Mouse (Mus musculus) myocyte (in vitro differentiated cells): Measurements from ENCODE around the gene Amn1. TPM values are rescaled to one million over a fixed set of nuclear protein-coding genes. Genes with fewer than 3 reads are reported as not detected.

Experiments used
- H3K27me3 ChIP-seq: one replicate; pipeline ENCODE4 v1.6.1; 2011; ENCODE audit not compliant: control insufficient read depth, insufficient read depth, insufficient read length
- H3K36me3 ChIP-seq: one replicate; pipeline ENCODE4 v1.6.1; 2011; ENCODE audit not compliant: control insufficient read depth, insufficient read depth
- H3K4me2 ChIP-seq: one replicate; pipeline ENCODE4 v1.6.1; 2011; ENCODE audit warnings: low read depth, control low read depth
- H3K4me3 ChIP-seq: one replicate; pipeline ENCODE4 v1.5.1; 2011; ENCODE audit warnings: mild to moderate bottlenecking, control low read depth, moderate library complexity
- H3K79me2 ChIP-seq: one replicate; pipeline ENCODE4 v1.6.1; 2011; ENCODE audit not compliant: control insufficient read depth, insufficient read depth
- H3ac ChIP-seq: one replicate; pipeline ENCODE4 v1.6.1; 2011; ENCODE audit not compliant: control insufficient read depth, insufficient read length
- CEBPB ChIP-seq: IDR thresholded peaks from 2 replicates; pipeline ENCODE4 v1.6.1; 2011; ENCODE audit warnings: mild to moderate bottlenecking, moderate library complexity; ENCODE audit not compliant: poor library complexity, insufficient read depth, severe bottlenecking
- E2F4 ChIP-seq: IDR thresholded peaks from one replicate; pipeline ENCODE4 v1.6.1; 2011; ENCODE audit warnings: mild to moderate bottlenecking, control low read depth, moderate library complexity; ENCODE audit not compliant: insufficient read depth
- MAX ChIP-seq: IDR thresholded peaks from one replicate; pipeline ENCODE4 v1.6.1; 2011; ENCODE audit warnings: low read depth, mild to moderate bottlenecking, control low read depth
- MYOD1 ChIP-seq, 3 experiments: IDR thresholded peaks; one replicate each; pipeline ENCODE4 v1.6.1; 2011; ENCODE audit warnings: control low read depth in 2 of 3, low read depth in 2 of 3, mild to moderate bottlenecking in 2 of 3, moderate library complexity in 1 of 3; ENCODE audit not compliant: insufficient read length in 2 of 3, control insufficient read depth in 1 of 3
- MYOG ChIP-seq, 3 experiments: IDR thresholded peaks; one replicate each; pipeline ENCODE4 v1.6.1; 2011; ENCODE audit warnings: control low read depth in 2 of 3, low read depth in 2 of 3, mild to moderate bottlenecking in 2 of 3; ENCODE audit not compliant: insufficient read length in 2 of 3, control insufficient read depth in 1 of 3, insufficient read depth in 1 of 3
- POLR2A ChIP-seq: IDR thresholded peaks from one replicate; pipeline ENCODE4 v1.6.1; 2011; ENCODE audit warnings: low read depth, mild to moderate bottlenecking, control low read depth, moderate library complexity; ENCODE audit not compliant: insufficient read length
- POLR2AphosphoS2 ChIP-seq: IDR thresholded peaks from one replicate; pipeline ENCODE4 v1.6.1; 2011; ENCODE audit warnings: low read depth, control low read depth; ENCODE audit not compliant: insufficient read length
- REST ChIP-seq: IDR thresholded peaks from one replicate; pipeline ENCODE4 v1.6.1; 2011; ENCODE audit warnings: mild to moderate bottlenecking, control low read depth, moderate library complexity; ENCODE audit not compliant: insufficient read depth, insufficient read length
- SRF ChIP-seq: IDR thresholded peaks from one replicate; pipeline ENCODE4 v1.6.1; 2011; ENCODE audit warnings: low read depth; ENCODE audit not compliant: control insufficient read depth, insufficient read length
- TCF12 ChIP-seq: IDR thresholded peaks from one replicate; pipeline ENCODE4 v1.6.1; 2011; ENCODE audit warnings: mild to moderate bottlenecking, control low read depth; ENCODE audit not compliant: poor library complexity, insufficient read depth, severe bottlenecking
- TCF3 ChIP-seq: IDR thresholded peaks from one replicate; pipeline ENCODE4 v1.6.1; 2011; ENCODE audit warnings: low read depth, control low read depth; ENCODE audit not compliant: insufficient read length
- USF1 ChIP-seq: IDR thresholded peaks from one replicate; pipeline ENCODE4 v1.6.1; 2011; ENCODE audit warnings: low read depth, mild to moderate bottlenecking, control low read depth, moderate library complexity
- polyA plus RNA-seq: library from polyadenylated mRNA; unstranded; fragments of >200 nt; fragmentation: generic; extraction: Trizol; gene quantifications from one replicate; pipeline ENCODE4 v1.2.1, GENCODE M21; 2012; ENCODE audit warnings: missing spikeins

Amn1 gene
- polyA plus RNA-seq, result 23.2 TPM

GRCm38 (mm10) chr6:149188041-149188924, at the start of gene Amn1:
TSS of gene Amn1 (minus strand) at chr6:149188712.
- Histone ChIP-seq H3K4me2 (peak within 1 kb of the TSS; percentile 94), H3K27me3 (no peaks in the 10 kb centered on the region), H3K4me3 (peak within 1 kb of the TSS; percentile 55), H3ac (peak within 1 kb of the TSS; percentile 37), H3K36me3 (peaks cover 13% of the 10 kb centered on the region), H3K79me2 (peaks cover 46% of the 10 kb centered on the region)
- TF ChIP-seq USF1, result no peak
- TF ChIP-seq E2F4, result no peak
- no peak for TF ChIP-seq MYOD1 (IDR thresholded peaks at IDR 0.05; ENCODE audit: control insufficient read depth in 1 of 3, insufficient read length in 2 of 3, low read depth in 2 of 3)
- no peak for TF ChIP-seq REST
- no peak for TF ChIP-seq MAX
- TF ChIP-seq TCF3, result no peak
- TF ChIP-seq TCF12, result no peak
- TF ChIP-seq CEBPB, result 0 out of 2 replicates have a peak, but pooled peaks have one; percentile 3
- TF ChIP-seq MYOG (IDR thresholded peaks at IDR 0.05; ENCODE audit: control insufficient read depth in 1 of 3, insufficient read depth in 1 of 3, insufficient read length in 2 of 3, low read depth in 2 of 3), result peak in 1 of 3 experiments; percentile 34
- peak; percentile 68 for TF ChIP-seq SRF
- TF ChIP-seq POLR2AphosphoS2, result peak; percentile 93
- TF ChIP-seq POLR2A, result peak; percentile 96

- TF ChIP-seq E2F4 (no peak), TCF12 (no peak), USF1 (no peak), POLR2AphosphoS2 (no peak), REST (no peak), MYOG (IDR thresholded peaks at IDR 0.05; ENCODE audit: control insufficient read depth in 1 of 3, insufficient read depth in 1 of 3, insufficient read length in 2 of 3, low read depth in 2 of 3) (no peak), TCF3 (no peak)
Observed at GRCm38 (mm10) chr6:149236807-149237206, 48.3 kb upstream of the Amn1 start.

GRCm38 (mm10) chr6:149233918-149234317, 45.4 kb upstream of the Amn1 start:
- no peak for TF ChIP-seq MYOD1 (IDR thresholded peaks at IDR 0.05; ENCODE audit: control insufficient read depth in 1 of 3, insufficient read length in 2 of 3, low read depth in 2 of 3)
- Histone ChIP-seq H3K79me2 (no peaks in the 10 kb centered on the region), H3K4me2 (no peak overlapping the region), H3ac (no peak overlapping the region), H3K36me3 (no peaks in the 10 kb centered on the region), H3K27me3 (no peaks in the 10 kb centered on the region), H3K4me3 (no peak overlapping the region)

More at GRCm38 (mm10) chr6:149236807-149237206, 48.3 kb upstream of the Amn1 start:
- Histone ChIP-seq H3K4me2 (no peak overlapping the region), H3ac (no peak overlapping the region), H3K27me3 (no peaks in the 10 kb centered on the region), H3K4me3 (no peak overlapping the region), H3K79me2 (no peaks in the 10 kb centered on the region), H3K36me3 (no peaks in the 10 kb centered on the region)

- H3K4me2 ChIP-seq, result no peak overlapping the region
- no peaks in the 10 kb centered on the region for H3K27me3 ChIP-seq
- no peak overlapping the region for H3K4me3 ChIP-seq
- no peak for TF ChIP-seq POLR2AphosphoS2
- no peak for TF ChIP-seq MYOD1 (IDR thresholded peaks at IDR 0.05; ENCODE audit: control insufficient read depth in 1 of 3, insufficient read length in 2 of 3, low read depth in 2 of 3)
- TF ChIP-seq TCF3, result no peak
- no peak for TF ChIP-seq POLR2A
- no peak for TF ChIP-seq SRF
- TF ChIP-seq MYOG (IDR thresholded peaks at IDR 0.05; ENCODE audit: control insufficient read depth in 1 of 3, insufficient read depth in 1 of 3, insufficient read length in 2 of 3, low read depth in 2 of 3), result no peak
- TF ChIP-seq E2F4, result no peak
- no peak for TF ChIP-seq USF1
- no peak overlapping the region for H3ac ChIP-seq
- H3K36me3 ChIP-seq, result no peaks in the 10 kb centered on the region
- H3K79me2 ChIP-seq, result no peaks in the 10 kb centered on the region
Observed at GRCm38 (mm10) chr6:149224751-149225150, 36.2 kb upstream of the Amn1 start.

- H3K79me2 ChIP-seq, result no peaks in the 10 kb centered on the region
- H3K36me3 ChIP-seq, result no peaks in the 10 kb centered on the region
- no peak for TF ChIP-seq CEBPB
- TF ChIP-seq MYOG (IDR thresholded peaks at IDR 0.05; ENCODE audit: control insufficient read depth in 1 of 3, insufficient read depth in 1 of 3, insufficient read length in 2 of 3, low read depth in 2 of 3), result no peak
- no peak for TF ChIP-seq E2F4
- no peak for TF ChIP-seq REST
- TF ChIP-seq USF1, result no peak
- no peak for TF ChIP-seq MYOD1 (IDR thresholded peaks at IDR 0.05; ENCODE audit: control insufficient read depth in 1 of 3, insufficient read length in 2 of 3, low read depth in 2 of 3)
- no peak for TF ChIP-seq SRF
- no peak for TF ChIP-seq POLR2AphosphoS2
- TF ChIP-seq MAX, result no peak
- TF ChIP-seq TCF12, result no peak
- no peak for TF ChIP-seq POLR2A
- TF ChIP-seq TCF3, result no peak
- no peak overlapping the region for H3K4me3 ChIP-seq
- H3K27me3 ChIP-seq, result no peaks in the 10 kb centered on the region
- no peak overlapping the region for H3ac ChIP-seq
- no peak overlapping the region for H3K4me2 ChIP-seq
Observed at GRCm38 (mm10) chr6:149221296-149221695, 32.8 kb upstream of the Amn1 start.
